ENCODE assay signal across 13 mouse cellular contexts in the genomic region with DNA sequence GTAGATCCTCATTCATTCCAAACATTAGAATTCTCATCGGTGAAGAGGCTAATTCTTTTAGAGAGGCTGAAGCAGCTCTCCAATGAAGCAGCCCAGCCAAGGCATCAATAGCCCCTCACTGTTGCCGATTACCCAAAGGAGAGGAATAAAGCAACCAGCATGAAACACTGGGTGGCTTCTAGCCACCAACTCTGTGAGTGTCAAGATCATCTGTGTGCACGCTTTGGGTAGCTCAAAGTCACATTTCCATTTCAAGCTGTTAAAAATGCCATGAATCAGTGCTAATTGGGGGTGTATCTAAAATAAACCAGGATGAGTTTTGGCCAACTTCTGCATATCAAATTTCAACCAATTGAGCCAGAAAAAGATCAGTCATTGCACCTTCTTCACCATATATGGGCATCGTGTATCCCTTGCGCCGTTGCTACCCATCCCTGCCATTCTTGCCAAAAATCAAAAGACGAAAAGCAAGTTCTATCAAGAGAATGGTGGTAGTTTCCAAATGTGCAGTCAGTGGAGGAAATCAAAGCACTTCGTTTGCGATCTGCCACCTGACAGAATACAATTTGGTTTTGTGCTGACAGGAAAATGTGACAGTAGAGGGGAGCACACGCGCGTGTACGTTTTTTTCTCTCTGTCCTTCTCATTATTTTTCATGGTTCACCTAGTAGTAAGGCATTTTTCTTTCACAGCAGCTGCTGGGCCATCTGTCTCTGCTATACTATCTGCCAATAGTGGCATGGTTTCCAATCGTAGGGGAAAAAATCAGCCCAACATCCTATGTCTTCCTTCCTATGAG.
A peak's percentile ranks its signal among the peaks of the same experiment; 100 is the strongest.
DNase-seq lines count a peak whose midpoint lies in the region; ATAC-seq and TF ChIP-seq lines count a peak whose summit lies in the region.
"Had no signal": no experiment of that assay in that cellular context is flagged by ENCODE, and none has a peak within 500 bp of the region (broad histone marks: within the 10 kb centered on the region; RNA-seq: fewer than 3 reads in every experiment).

No protein-coding gene starts in this region.

- peak; percentile 82 for ATAC-seq in forebrain, embryonic 14.5 days
- ATAC-seq in forebrain, embryonic 11.5 days (replicated peaks; ENCODE audit: low FRiP score), result no peak
- peak; percentile 78 for ATAC-seq in forebrain, embryonic 16.5 days
- no peak for ATAC-seq in liver, postnatal 0 days
- ATAC-seq: activated CD4-positive, CD25-positive, alpha-beta regulatory T cell, adult 4 months had no signal

- no peak overlapping the region for H3K4me2 ChIP-seq in forebrain, embryonic 14.5 days (ENCODE audit: low read length)
- H3K4me2 ChIP-seq in forebrain, embryonic 11.5 days (ENCODE audit: low read depth, low read length, severe bottlenecking), result no peak overlapping the region
- H3K4me2 ChIP-seq in forebrain, embryonic 16.5 days (ENCODE audit: low read length), result peak overlapping the region; percentile 2; the same call in 1 of the 2 replicates
- no peak overlapping the region for H3K4me2 ChIP-seq in liver, postnatal 0 days (ENCODE audit: low read depth, low read length)
- H3K4me2 ChIP-seq: liver, embryonic 13.5 days had no signal

- 61% methylated on average over 14 of the region's 14 CpGs for WGBS in forebrain, embryonic 14.5 days
- WGBS in forebrain, embryonic 11.5 days, result 92% methylated on average over 14 of the region's 14 CpGs
- WGBS in forebrain, embryonic 16.5 days, result 46% methylated on average over 14 of the region's 14 CpGs
- 85% methylated on average over 14 of the region's 14 CpGs for WGBS in liver, postnatal 0 days (ENCODE audit: insufficient replicate concordance)

- no peaks in the 10 kb centered on the region for H3K27me3 ChIP-seq in forebrain, embryonic 14.5 days (replicated peaks; ENCODE audit: control insufficient read depth, insufficient read depth, low read length)
- no peaks in the 10 kb centered on the region for H3K27me3 ChIP-seq in forebrain, embryonic 11.5 days (ENCODE audit: control insufficient read depth, insufficient read depth, low read length)
- no peaks in the 10 kb centered on the region for H3K27me3 ChIP-seq in forebrain, embryonic 16.5 days (replicated peaks; ENCODE audit: control insufficient read depth, insufficient read depth, low read length)
- no peaks in the 10 kb centered on the region for H3K27me3 ChIP-seq in liver, postnatal 0 days (ENCODE audit: insufficient read depth, low read length)
- H3K27me3 ChIP-seq: liver, embryonic 13.5 days had no signal

- peak; percentile 78 for DNase-seq in forebrain, embryonic 14.5 days (ENCODE audit: low spot score)
- no peak for DNase-seq in forebrain, embryonic 11.5 days (ENCODE audit: low spot score)
- DNase-seq in brain, embryonic 14.5 days (ENCODE audit: low read depth), result peak; percentile 81
- peak; percentile 53 for DNase-seq in left cerebral cortex, postnatal 4 days
- DNase-seq in spleen, postnatal 10 days (ENCODE audit: low spot score in 2 of 2), result no peak
- DNase-seq in liver, postnatal 0 days, result no peak
- no peak for DNase-seq in heart, postnatal 4 days
- DNase-seq: heart, adult 18-20 months; liver, embryonic 13.5 days; lung, postnatal 4 days; thymus, adult 18-20 months had no signal

- H3K36me3 ChIP-seq in forebrain, embryonic 14.5 days (ENCODE audit: control insufficient read depth, insufficient read depth, low read length), result no peaks in the 10 kb centered on the region
- no peaks in the 10 kb centered on the region for H3K36me3 ChIP-seq in forebrain, embryonic 11.5 days (ENCODE audit: control insufficient read depth, insufficient read depth, low read length)
- no peaks in the 10 kb centered on the region for H3K36me3 ChIP-seq in forebrain, embryonic 16.5 days (ENCODE audit: control insufficient read depth, insufficient read depth)
- no peaks in the 10 kb centered on the region for H3K36me3 ChIP-seq in liver, postnatal 0 days (replicated peaks; ENCODE audit: insufficient read depth, low read length)
- H3K36me3 ChIP-seq: liver, embryonic 13.5 days had no signal

- H3K4me3 ChIP-seq in forebrain, embryonic 14.5 days (ENCODE audit: low read depth, low read length), result no peak overlapping the region
- no peak overlapping the region for H3K4me3 ChIP-seq in forebrain, embryonic 11.5 days (ENCODE audit: low read depth, low read length)
- H3K4me3 ChIP-seq in forebrain, embryonic 16.5 days (replicated peaks; ENCODE audit: low read length), result no peak overlapping the region
- H3K4me3 ChIP-seq in liver, postnatal 0 days (ENCODE audit: low read depth, low read length), result no peak overlapping the region
- H3K4me3 ChIP-seq: liver, embryonic 13.5 days had no signal

- no peak overlapping the region for H3K27ac ChIP-seq in forebrain, embryonic 14.5 days (ENCODE audit: low read depth, low read length)
- no peak overlapping the region for H3K27ac ChIP-seq in forebrain, embryonic 11.5 days (ENCODE audit: low read depth, low read length)
- peak overlapping the region; percentile 24 for H3K27ac ChIP-seq in forebrain, embryonic 16.5 days (ENCODE audit: low read length)
- H3K27ac ChIP-seq in liver, postnatal 0 days (ENCODE audit: low read depth), result no peak overlapping the region
- H3K27ac ChIP-seq: liver, embryonic 13.5 days had no signal

- TF ChIP-seq CTCF in brain, embryonic 14.5 days (IDR thresholded peaks at IDR 0.05; ENCODE audit: borderline replicate concordance, extremely low read depth, insufficient read depth, insufficient read length), result no peak
- no peak for TF ChIP-seq CTCF in liver, postnatal 0 days (IDR thresholded peaks at IDR 0.05; ENCODE audit: low read depth)

- no peak overlapping the region for H3K9ac ChIP-seq in forebrain, embryonic 14.5 days (ENCODE audit: low read length)
- H3K9ac ChIP-seq in forebrain, embryonic 11.5 days (ENCODE audit: low read length), result no peak overlapping the region
- no peak overlapping the region for H3K9ac ChIP-seq in forebrain, embryonic 16.5 days (replicated peaks; ENCODE audit: low read depth, low read length)
- H3K9ac ChIP-seq in liver, postnatal 0 days (replicated peaks), result no peak overlapping the region
- H3K9ac ChIP-seq: liver, embryonic 13.5 days had no signal

- no peak for TF ChIP-seq POLR2A in brain, embryonic 14.5 days (IDR thresholded peaks at IDR 0.05; ENCODE audit: borderline replicate concordance, extremely low read depth, insufficient read depth, insufficient read length, poor library complexity, severe bottlenecking)

- no peak for TF ChIP-seq EP300 in liver, postnatal 0 days (IDR thresholded peaks at IDR 0.05; ENCODE audit: low read depth)

- no peaks in the 10 kb centered on the region for H3K4me1 ChIP-seq in forebrain, embryonic 14.5 days (ENCODE audit: control insufficient read depth, insufficient read depth, low read length)
- H3K4me1 ChIP-seq in forebrain, embryonic 11.5 days (replicated peaks; ENCODE audit: control insufficient read depth, insufficient read depth, low read length), result no peaks in the 10 kb centered on the region
- H3K4me1 ChIP-seq in forebrain, embryonic 16.5 days (replicated peaks; ENCODE audit: control insufficient read depth, insufficient read depth, low read length), result 0 out of 2 replicates have a peak, but pooled peaks cover 2% of the 10 kb centered on the region
- no peaks in the 10 kb centered on the region for H3K4me1 ChIP-seq in liver, postnatal 0 days (ENCODE audit: insufficient read depth)
- H3K4me1 ChIP-seq: liver, embryonic 13.5 days had no signal

- H3K9me3 ChIP-seq in forebrain, embryonic 14.5 days (replicated peaks; ENCODE audit: control insufficient read depth, low read length), result no peaks in the 10 kb centered on the region
- no peaks in the 10 kb centered on the region for H3K9me3 ChIP-seq in forebrain, embryonic 11.5 days (ENCODE audit: control insufficient read depth, low read length)
- no peaks in the 10 kb centered on the region for H3K9me3 ChIP-seq in forebrain, embryonic 16.5 days (ENCODE audit: control insufficient read depth, low read length)
- no peaks in the 10 kb centered on the region for H3K9me3 ChIP-seq in liver, postnatal 0 days (ENCODE audit: low read length)
- H3K9me3 ChIP-seq: liver, embryonic 13.5 days had no signal

- intact Hi-C loops in left cerebral cortex, postnatal 4 days (cut with DNase I), result no loop called here

Comparison
In these comparisons a context has a peak if more than half of its experiments do, and no peak if none do; other contexts are left out.
1. ATAC-seq: peak in forebrain, embryonic 14.5 days (single experiment) and forebrain, embryonic 16.5 days (single experiment); none in forebrain, embryonic 11.5 days (single experiment) and liver, postnatal 0 days (single experiment).
2. DNase-seq: peak in forebrain, embryonic 14.5 days (single experiment), brain, embryonic 14.5 days (single experiment) and left cerebral cortex, postnatal 4 days (single experiment); none in forebrain, embryonic 11.5 days (single experiment), spleen, postnatal 10 days (0 of 2), liver, postnatal 0 days (single experiment) and heart, postnatal 4 days (single experiment).